Mouse (Mus musculus) regulatory T cell (primary cell): Measurements from ENCODE around the gene Dcaf1.

ENCODE experiments used
- in situ Hi-C: fragments of 300-600 bp; cut with MboI, MseI; formaldehyde crosslinking; loops from one replicate; pipeline ENCODE4 v1.15.1; 2025; ENCODE audit warnings: high pct_unique_total_duplicates

Dcaf1 gene

GRCm38 (mm10) chr9:106903099-106903790 lies 81.6 kb downstream of the Dcaf1 start:
- in situ Hi-C loops: no loop called here

GRCm38 (mm10) chr9:106903791-106904134 lies 82.1 kb downstream of the Dcaf1 start:
- in situ Hi-C loops: no loop called here

GRCm38 (mm10) chr9:106906597-106906996 lies 84.9 kb downstream of the Dcaf1 start:
- in situ Hi-C loops: no loop called here

GRCm38 (mm10) chr9:106908174-106908573 lies 86.5 kb downstream of the Dcaf1 start:
- in situ Hi-C loops: no loop called here

- in situ Hi-C loops: no loop called here
These were observed 87.0 kb downstream of the Dcaf1 start for GRCm38 (mm10) chr9:106908715-106909114.

- in situ Hi-C loops: no loop called here
These were observed 90.0 kb downstream of the Dcaf1 start for GRCm38 (mm10) chr9:106911624-106912023.

- in situ Hi-C loops: no loop called here
These were observed 92.1 kb downstream of the Dcaf1 start for GRCm38 (mm10) chr9:106913759-106914158.

- in situ Hi-C loops: no loop called here
These were observed 93.2 kb downstream of the Dcaf1 start for GRCm38 (mm10) chr9:106914878-106915277.
